In the genomic region with DNA sequence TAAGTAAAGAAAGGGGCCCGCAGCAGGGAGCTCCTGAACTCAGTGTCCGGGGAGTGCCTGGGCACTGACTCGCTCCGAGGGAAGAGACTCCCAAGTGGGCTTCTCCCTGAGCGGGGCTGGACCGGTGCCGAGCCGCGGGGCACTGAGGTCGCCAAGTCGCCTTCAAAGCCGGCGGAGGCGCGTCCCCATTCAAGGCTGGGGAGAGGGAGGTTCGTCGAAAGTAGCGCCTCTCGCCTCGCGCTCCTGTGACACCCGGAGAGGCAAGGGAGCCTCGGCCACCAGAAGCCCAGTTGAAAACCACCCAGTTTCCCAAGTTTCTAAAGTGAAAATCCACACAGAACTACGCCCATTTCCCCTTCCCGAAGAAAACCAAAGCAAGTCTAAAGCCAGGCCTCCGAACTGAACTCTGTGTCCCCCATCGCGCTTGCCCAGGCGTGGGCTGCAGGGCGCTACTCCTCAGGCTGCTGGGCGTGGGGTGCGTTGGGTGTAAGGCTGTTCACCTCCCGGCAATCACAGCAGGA, we compare ENCODE assay signal across 8 mouse cellular contexts.
A peak's percentile ranks its signal among the peaks of the same experiment; 100 is the strongest.
DNase-seq lines count a peak whose midpoint lies in the region; ATAC-seq lines count a peak whose summit lies in the region.

No protein-coding gene starts in this region.

- 0% methylated on average over 33 of the region's 33 CpGs for WGBS in embryonic facial prominence, embryonic 15.5 days
- under 1% methylated on average over 33 of the region's 33 CpGs for WGBS in limb, embryonic 10.5 days
- under 1% methylated on average over 26 of the region's 33 CpGs for WGBS in midbrain, embryonic 14.5 days

- H3K4me1 ChIP-seq in embryonic facial prominence, embryonic 15.5 days: peaks cover 60% of the 10 kb centered on the region
- H3K4me1 ChIP-seq in limb, embryonic 10.5 days: peaks cover 63% of the 10 kb centered on the region
- peaks cover 4% of the 10 kb centered on the region; the same call in 1 of the 2 replicates for H3K4me1 ChIP-seq in midbrain, embryonic 14.5 days (ENCODE audit: control insufficient read depth, insufficient read depth, low read length)

- intact Hi-C loops in heart, postnatal 10 days (cut with DNase I): no loop called here

- peak overlapping the region; percentile 69 for H3K4me2 ChIP-seq in embryonic facial prominence, embryonic 15.5 days (replicated peaks)
- peak overlapping the region; percentile 41 for H3K4me2 ChIP-seq in midbrain, embryonic 14.5 days (ENCODE audit: low read length)

- H3K9me3 ChIP-seq in embryonic facial prominence, embryonic 15.5 days (replicated peaks): no peaks in the 10 kb centered on the region
- H3K9me3 ChIP-seq in limb, embryonic 10.5 days (replicated peaks): no peaks in the 10 kb centered on the region
- H3K9me3 ChIP-seq in midbrain, embryonic 14.5 days (ENCODE audit: control insufficient read depth, low read length): no peaks in the 10 kb centered on the region

- no peaks in the 10 kb centered on the region for H3K36me3 ChIP-seq in embryonic facial prominence, embryonic 15.5 days
- no peaks in the 10 kb centered on the region for H3K36me3 ChIP-seq in limb, embryonic 10.5 days
- no peaks in the 10 kb centered on the region for H3K36me3 ChIP-seq in midbrain, embryonic 14.5 days (ENCODE audit: control insufficient read depth, insufficient read depth, low read length)

- no peak overlapping the region for H3K9ac ChIP-seq in embryonic facial prominence, embryonic 15.5 days
- no peak overlapping the region for H3K9ac ChIP-seq in midbrain, embryonic 14.5 days (replicated peaks; ENCODE audit: low read length)

- DNase-seq in CD4-positive helper T cell, adult 2 months (ENCODE audit: low read depth, low spot score): peak; percentile 53
- DNase-seq in NIH3T3 (ENCODE audit: low read depth): peak; percentile 7
- peak; percentile 66 to 70 for DNase-seq in heart, postnatal 10 days
- peak; percentile 76 for DNase-seq in limb, embryonic 10.5 days (ENCODE audit: low spot score)
- DNase-seq in midbrain, embryonic 14.5 days: no peak
- peak; percentile 16 to 29 for DNase-seq in thymus, postnatal 10 days (ENCODE audit: low spot score in 2 of 2)
- no peak for DNase-seq in layer of hippocampus, adult 9-10 months (ENCODE audit: low spot score)

- H3K27ac ChIP-seq in embryonic facial prominence, embryonic 15.5 days (replicated peaks): no peak overlapping the region
- H3K27ac ChIP-seq in limb, embryonic 10.5 days: peak overlapping the region; percentile 64
- no peak overlapping the region for H3K27ac ChIP-seq in midbrain, embryonic 14.5 days (replicated peaks; ENCODE audit: low read depth, low read length)

- peaks cover 45% of the 10 kb centered on the region for H3K27me3 ChIP-seq in embryonic facial prominence, embryonic 15.5 days
- peaks cover 93% of the 10 kb centered on the region for H3K27me3 ChIP-seq in limb, embryonic 10.5 days (ENCODE audit: low read depth, poor library complexity, severe bottlenecking)
- H3K27me3 ChIP-seq in midbrain, embryonic 14.5 days (ENCODE audit: control insufficient read depth, insufficient read depth, low read length): peaks cover 75% of the 10 kb centered on the region

- peak overlapping the region; percentile 40 for H3K4me3 ChIP-seq in embryonic facial prominence, embryonic 15.5 days (replicated peaks)
- H3K4me3 ChIP-seq in limb, embryonic 10.5 days: peak overlapping the region; percentile 51
- peak overlapping the region; percentile 20 for H3K4me3 ChIP-seq in midbrain, embryonic 14.5 days (replicated peaks; ENCODE audit: low read depth, low read length)

- no peak for ATAC-seq in embryonic facial prominence, embryonic 15.5 days (ENCODE audit: insufficient number of reproducible peaks, low FRiP score, low TSS enrichment, low read depth)
- no peak for ATAC-seq in midbrain, embryonic 14.5 days (ENCODE audit: low FRiP score, low TSS enrichment)

Comparison
In these comparisons a context has a peak if more than half of its experiments do, and no peak if none do; other contexts are left out.
1. DNase-seq: peak in CD4-positive helper T cell, adult 2 months (single experiment), NIH3T3 (single experiment), heart, postnatal 10 days (2 of 2), limb, embryonic 10.5 days (single experiment) and thymus, postnatal 10 days (2 of 2); none in midbrain, embryonic 14.5 days (single experiment) and layer of hippocampus, adult 9-10 months (single experiment).
2. Peak in every context shown above with its lines, with median percentiles within 50 percentile points of each other: H3K4me3 ChIP-seq.